Mouse (Mus musculus) cortical plate, adult 2 months (tissue): Measurements from ENCODE around the gene Ppp1r3f.

Experiments
- CTCF ChIP-seq: fragments of 200-500 bp; IDR thresholded peaks from 2 replicates; pipeline ENCODE4 v1.5.1; 2011; ENCODE audit warnings: mild to moderate bottlenecking, control low read depth, low read length; ENCODE audit not compliant: insufficient read depth; ENCODE audit errors: extremely low read depth
- POLR2A ChIP-seq: fragments of 200-500 bp; IDR thresholded peaks from 2 replicates; pipeline ENCODE4 v1.6.1; 2011; ENCODE audit warnings: mild to moderate bottlenecking, low read length, control low read depth; ENCODE audit not compliant: insufficient read depth; ENCODE audit errors: extremely low read depth

DNA sequence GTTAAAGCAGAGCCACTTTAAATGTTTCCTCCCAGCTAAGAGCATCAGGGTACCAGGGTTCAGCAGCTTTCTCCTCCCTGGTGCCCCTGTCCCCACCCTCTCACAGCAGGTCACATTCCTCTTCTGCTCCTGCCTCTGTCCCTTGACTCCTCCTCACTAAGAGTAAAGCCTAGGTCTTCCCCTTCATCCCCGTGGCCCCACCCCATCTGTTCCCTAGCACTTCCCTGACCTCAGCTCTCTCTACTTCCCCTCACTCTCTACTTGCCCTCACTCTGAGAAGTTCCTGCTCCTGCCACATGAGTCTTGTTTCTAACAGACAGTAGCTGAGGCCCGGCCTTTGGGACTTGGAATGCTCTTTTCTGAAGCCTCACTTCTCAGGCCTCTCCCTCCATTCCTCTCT, 11.0 kb downstream of the Ppp1r3f start:
- TF ChIP-seq POLR2A (no peak), CTCF (no peak)
